Mouse (Mus musculus) thymus, postnatal 36 days (tissue): ENCODE data around the gene Edf1.

Experiments
- DNase-seq, 2 experiments: peaks; one replicate each; pipeline ENCODE4 v3.0.0; 2022; ENCODE audit warnings: mixed read lengths in 2 of 2

The Edf1 gene

DNA sequence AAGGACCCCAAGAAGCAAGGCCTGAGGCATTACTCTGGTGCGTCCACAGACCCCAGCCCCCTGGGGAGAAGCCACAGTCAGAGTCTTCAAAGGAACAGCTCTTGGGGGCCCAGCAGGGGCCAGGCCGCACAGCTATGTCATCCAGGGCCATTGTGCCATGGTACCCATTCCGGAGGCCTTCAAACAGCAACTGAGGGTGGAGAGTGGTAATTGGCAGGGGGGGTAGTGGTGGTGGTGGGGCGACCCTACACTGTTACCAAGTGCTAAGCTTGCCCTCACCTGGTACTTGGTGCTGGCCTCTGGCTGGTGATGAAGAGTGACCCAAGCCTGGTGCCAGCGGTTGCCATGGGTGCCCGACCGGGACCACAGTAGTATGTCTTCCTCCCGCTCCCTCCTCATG lies 8.1 kb downstream of the Edf1 start:
- no peak for DNase-seq

DNA sequence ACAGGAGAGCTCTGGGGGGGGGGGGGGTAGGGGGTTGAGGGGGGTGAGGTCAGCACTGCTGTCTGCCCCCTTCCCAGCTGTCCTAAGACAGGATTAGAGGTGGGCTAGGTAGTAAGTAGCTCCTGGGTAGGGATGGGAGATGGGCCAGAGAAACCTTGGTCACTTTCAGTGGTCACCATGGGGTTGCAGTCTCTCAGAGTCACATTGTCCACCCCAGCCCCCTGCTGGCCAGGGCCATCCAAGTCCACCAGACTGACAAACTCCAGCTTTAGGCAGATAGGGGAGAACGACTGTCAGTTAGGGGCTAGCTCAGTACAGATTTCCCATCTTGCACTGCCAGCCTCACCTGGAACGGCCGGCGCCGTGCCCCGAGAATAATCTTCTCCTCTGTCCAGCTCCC lies 8.9 kb downstream of the Edf1 start:
- no peak for DNase-seq

DNA sequence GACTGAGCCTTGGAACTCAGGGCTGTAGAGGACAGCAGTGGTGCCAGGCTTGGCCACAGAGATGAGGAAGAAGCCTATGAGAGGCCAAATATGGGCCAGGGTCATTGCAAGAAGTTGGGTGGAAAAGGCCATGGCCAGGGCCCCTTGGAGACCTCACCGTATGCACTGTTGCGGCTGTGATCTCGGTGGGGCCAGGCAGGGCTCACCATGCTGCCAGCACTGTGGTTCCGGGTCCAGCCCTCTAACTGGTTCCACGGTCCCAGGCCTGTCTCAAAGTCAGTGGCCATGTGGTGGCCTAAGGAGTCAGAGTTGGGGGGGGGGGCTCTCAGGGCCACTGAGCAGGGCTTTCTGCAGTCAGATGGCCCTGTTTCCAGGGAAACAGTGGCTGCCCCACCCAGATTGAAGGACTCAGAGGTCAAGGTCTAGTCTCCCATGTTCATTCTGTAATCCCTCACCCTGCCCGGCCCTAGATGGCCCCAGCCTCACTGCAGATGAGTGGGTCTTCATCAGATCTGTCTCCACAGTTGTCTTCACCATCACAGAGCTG lies 10.9 kb downstream of the Edf1 start:
- DNase-seq, result no peak

DNA sequence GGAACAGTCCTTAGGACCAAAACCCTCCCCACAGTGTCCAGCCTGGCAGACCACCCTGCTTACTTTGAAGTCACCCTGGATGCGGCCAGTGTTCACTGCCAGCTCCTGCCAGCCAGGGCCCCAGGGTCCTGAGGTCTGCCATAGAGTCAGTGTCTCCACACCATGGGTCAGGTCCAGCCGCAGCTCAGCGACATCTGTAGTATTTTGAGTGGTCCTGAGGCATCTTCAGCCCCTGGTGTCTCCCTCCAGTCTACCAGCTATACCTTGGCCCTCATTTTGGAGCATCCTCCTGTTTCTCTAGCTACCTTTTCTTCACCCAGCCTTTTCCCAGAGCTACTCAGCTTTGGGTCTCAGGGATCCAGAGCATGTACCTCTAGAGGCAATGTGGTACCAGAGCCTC lies 11.7 kb downstream of the Edf1 start:
- DNase-seq, result no peak

DNA sequence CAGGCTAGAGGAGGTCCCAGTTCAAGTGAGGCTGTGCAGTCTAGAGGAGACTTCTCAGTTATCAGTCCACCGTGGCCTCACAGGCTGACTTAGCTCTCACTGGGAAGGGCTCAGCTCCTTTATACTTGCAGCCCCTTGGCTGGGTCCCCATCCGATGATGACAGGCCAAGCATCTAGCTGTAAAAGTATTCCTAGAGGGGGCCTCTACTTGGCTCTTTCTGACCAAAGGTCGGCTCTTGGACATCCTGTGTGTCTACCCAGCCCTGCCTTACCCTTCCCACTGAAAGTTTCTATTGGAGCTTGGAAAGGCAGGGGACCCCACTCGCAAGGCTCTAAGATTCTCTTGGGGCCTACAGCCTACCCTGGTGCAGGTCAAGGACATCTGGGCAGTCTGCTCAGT lies 13.6 kb downstream of the Edf1 start:
- DNase-seq, result no peak

DNA sequence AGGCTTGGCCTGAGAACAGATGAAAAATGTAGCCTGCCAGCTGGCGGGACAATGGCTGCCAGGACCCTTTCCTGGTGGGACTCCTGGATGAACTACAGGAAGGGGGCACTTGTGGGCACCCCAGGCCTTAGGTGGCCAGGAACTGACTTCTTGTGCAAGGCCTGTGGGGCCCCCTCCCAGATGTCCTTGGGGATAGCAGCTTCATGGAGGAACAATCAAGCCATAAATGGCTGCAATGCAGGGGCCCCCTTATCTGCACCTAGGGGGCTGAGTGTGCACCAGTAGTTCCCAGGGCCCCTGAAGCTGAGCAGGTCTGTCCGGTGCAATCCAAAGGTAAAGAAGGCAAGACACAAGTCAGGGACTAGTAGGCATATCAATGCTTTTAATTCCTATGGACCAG lies 15.4 kb downstream of the Edf1 start:
- no peak for DNase-seq

DNA sequence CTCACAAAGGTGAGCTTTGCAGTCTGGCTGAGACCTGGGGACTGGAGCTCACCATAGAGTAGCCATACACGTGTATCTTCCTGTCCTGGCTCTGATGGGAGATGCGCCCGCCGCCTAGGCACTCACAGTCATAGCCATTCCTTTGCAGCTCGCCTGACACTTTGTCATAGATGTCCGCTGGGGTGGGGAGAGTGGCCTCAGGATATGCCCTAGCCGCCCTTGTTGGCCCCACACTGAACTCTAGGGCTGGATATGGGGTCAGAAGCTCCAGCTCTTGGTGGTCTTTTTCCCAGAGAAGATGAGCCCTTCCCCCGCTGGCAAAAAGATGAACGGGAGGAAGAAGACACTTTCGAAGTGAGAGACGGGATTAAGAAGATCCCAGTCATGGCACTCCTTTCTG lies 16.5 kb downstream of the Edf1 start:
- peak in 1 of 2 experiments; percentile 39 for DNase-seq

DNA sequence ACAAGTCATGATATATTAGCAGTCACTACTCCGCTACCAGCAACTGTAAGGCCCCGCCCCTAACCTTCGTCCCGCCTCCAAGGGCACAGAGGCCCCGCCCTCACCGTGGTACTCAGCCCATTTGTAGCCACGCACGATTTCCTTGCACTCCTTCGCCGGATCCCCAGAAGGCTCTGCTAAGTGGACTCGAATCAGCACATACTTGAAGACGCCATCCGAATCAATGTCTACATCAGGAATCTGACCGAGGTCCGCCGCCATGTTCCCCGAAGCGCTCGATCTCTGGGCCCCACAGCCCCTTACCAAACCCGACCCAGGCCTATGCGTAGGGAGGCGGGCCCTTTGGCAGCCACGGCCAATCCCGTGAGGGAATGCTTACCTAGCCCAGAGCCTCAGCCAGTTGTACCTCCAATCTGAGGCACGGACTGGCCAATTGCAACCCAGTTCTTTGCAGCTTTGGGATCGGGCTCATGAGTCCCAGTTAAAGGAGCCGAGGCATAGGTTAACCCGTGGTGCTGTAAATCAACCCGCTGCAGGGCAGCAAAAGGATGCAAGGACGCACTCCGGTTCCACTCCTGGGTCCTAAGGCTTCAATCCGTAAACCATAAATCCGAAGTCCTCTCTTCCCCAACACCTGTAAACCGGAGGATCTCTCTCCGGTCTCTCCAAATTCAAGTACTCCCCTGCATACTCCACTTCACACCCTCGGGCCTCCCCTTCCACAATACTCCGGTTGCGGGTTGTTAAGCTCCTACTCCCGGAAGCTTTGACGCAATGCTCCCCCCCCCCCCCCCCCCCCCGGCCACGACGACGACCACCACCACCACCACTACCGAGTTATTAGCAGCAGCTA lies 17.2 kb downstream of the Edf1 start, which contains the start of the genes Mamdc4 and Phpt1:
Gene Mamdc4 (minus strand): TSS at position 267 of the 853 bp plus-strand sequence.
Gene Phpt1 (minus strand): TSS at position 646 of the 853 bp plus-strand sequence.
- peak; percentile 96 to 97 for DNase-seq

DNA sequence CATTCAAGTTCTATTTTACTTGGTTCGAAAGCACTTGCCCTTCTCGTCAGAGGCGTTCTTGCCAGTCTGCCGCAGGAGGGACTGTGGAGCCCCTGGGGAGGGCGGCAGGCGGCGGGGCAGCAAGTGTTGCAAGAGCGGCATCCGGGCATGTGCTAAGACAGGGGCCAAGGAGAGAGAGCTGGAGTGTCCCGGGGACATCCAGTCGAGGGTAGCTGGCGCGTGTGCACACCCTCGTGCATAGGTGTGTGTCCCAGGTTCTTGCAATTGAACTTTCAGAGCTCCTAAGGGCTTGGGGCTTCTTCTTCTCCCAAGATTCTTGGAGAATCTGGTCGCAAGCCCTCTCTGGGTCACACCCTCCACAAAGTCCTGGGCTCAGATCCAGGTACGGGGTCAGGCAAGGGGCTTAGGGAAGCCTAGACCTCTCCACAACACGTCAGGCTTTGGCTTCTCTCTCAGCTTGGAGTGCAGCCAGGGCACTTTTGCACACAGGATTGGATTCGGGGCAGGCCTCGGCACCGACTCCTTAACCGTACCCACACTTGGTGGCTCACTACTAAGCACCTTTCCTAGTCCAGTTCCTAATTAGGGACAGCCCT lies 17.9 kb downstream of the Edf1 start:
- DNase-seq, result peak; percentile 62 to 70

DNA sequence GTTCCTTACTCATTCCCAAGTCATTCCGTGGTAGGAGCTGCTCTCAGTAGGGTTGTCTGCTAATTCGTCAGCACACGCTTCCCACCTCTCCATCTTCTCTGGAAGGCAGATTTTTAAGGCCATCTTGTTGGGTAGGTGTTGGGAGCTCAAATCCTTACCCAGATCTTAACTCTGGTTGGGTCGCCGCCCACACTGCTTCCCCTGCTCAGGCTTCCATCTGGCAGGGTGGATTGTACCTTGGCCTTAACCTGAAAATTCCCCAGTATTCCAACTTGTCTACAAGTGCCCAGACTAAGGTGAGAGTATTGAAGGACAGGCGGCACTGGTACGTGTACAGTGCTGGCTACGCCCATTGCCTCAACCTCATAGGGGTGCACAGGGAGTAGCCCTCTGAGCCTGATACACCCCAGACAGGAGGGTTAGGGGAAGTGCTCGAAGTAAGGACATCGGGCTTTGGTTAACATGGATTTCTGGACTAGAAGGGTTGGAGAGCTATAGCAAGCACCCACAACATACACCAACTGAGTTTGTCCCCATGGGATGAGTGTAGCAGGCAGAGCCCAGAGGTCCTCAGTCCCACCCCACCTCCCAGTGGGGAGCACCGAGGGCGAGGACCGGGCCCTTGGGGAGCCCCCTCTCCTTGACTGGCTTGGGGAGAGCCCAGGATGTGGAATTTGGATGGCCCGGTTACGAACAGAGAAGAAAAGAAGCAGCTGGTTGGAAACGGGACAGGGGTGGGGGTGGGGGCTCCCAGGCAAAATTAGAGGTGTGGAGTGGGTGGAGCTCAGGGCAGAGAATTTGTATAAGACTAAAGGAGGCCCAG lies 18.6 kb downstream of the Edf1 start:
- DNase-seq, result no peak

DNA sequence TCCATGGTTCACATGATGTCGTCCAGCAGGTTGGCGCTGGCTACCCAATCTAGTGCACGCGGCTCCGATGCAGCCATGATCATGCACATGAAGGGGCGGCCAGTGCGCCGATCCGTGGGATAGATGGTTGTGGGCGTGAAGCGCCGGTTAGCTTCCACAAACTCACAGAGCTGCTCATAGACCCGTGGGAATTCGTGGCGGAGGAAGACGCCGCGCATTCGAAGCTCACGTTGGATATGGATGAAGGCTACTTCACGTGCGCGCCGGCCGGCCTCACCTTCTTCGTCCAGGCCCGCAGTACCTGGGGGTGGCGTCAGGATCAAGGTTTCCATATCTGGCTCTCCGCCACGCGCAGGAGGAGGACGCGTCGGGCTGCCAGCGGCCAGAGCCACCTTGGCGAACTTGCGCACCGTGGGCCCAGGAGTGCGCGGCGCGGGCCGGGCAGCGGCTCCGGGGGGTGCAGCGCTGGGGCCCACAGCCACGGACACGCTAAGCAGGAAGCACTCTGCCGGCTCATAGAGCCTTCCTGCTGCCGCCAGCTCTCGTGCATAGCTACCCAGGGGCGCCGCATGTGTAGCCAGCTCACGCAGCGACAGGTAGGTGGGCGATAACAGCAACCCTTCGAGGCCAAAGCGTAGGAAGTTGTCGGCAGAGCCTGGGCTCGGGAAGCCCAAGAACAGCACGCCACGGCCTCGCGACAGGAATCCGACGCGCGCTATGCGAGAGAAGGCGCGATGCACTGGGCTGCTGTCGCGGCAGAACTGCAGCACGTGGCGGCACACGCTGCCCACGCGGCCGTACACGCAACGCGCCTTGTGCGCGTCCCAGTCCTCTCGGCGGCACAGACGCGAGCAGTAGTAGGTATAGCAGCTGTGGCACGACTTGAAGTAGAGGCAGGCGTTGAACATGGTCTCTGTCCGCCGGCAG lies 19.6 kb downstream of the Edf1 start:
- DNase-seq, result peak in 1 of 2 experiments; percentile 25

DNA sequence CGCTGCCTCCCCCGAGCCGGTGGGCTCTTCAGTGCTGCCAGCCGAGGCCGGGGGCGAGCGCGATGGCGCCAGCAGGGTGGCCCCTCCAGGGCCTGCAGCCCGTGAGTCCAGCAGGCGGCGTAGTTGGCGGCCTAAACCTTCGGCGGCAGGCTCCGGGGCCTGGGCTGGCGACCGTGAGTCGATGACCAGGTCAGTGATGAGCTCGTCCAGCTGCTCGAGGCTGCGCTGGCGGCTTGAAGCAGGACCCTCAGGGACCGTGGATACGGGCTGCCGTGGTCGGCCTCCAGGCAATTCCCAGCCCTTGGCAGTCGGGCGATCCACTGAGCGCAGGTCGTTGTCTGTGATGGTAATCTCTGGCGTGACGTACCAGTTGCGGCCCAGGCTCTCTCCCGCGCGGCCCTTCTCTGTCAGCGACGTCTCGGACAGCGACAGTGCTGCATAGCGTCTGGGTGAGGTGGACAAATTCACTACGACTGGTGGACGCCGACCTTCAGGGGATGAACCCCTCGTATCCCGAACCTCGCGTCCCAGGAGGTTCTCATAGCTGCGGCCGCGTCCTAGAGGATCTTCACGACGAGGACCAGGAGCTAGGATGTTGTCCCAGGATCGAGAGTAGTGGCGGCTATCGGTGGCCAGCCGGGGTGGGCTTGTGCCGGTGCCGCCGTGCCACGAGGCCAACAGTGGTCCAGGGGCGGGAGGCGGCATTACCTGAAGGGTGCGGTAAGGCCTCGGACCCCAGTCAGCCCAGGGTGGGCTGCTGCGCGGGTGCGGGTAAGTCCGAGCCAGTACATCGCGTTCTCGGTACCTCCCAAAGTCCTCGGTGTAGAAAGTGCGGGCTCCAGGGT lies 20.5 kb downstream of the Edf1 start:
- DNase-seq, result peak in 1 of 2 experiments; percentile 29

DNA sequence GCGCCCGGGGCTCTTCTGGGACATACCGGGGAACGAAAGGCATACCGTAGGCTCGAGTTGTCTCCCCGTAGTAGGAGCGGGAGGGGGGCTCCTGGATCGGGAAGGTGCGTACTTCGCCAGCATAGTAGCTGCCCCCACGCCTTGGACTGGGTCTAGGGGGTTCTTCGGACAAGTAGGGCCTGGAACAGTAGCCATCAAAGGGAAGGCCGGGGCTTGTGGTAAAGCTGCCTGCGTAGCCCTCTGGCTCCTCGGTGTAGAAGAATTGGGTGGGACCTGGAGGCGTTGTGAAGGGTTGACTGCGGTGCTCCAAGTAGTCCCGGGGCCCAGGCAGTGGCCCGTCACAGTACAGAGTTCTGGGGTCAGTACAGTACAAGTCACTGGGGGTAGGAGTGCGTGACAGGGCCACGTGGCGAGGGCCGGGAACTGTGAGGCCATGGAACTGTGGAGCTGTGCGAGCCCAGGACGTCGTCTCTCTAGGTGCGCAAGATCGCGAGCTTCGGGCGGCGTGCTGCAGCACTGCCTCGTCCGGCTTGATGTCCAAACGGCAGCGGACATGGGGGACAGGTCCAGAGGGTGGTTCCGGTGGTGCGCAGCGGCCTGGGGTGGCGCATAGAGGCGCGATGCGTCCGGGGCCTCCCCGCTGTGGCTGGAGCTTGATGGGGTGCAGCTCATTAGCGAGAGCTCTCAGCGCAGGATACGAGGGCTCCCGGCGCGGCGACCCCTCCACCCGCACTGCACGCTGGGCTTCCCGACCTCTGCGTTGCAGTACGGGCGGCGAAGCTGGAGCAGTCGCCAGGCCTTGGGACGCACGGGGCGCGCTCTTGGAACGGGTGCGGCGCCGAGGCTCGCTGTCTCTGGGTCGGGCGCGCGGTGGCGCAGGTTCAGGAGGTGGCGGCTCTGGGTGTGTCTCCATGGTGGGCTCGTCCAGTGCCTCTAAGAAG lies 21.4 kb downstream of the Edf1 start:
- peak in 1 of 2 experiments; percentile 28 for DNase-seq

DNA sequence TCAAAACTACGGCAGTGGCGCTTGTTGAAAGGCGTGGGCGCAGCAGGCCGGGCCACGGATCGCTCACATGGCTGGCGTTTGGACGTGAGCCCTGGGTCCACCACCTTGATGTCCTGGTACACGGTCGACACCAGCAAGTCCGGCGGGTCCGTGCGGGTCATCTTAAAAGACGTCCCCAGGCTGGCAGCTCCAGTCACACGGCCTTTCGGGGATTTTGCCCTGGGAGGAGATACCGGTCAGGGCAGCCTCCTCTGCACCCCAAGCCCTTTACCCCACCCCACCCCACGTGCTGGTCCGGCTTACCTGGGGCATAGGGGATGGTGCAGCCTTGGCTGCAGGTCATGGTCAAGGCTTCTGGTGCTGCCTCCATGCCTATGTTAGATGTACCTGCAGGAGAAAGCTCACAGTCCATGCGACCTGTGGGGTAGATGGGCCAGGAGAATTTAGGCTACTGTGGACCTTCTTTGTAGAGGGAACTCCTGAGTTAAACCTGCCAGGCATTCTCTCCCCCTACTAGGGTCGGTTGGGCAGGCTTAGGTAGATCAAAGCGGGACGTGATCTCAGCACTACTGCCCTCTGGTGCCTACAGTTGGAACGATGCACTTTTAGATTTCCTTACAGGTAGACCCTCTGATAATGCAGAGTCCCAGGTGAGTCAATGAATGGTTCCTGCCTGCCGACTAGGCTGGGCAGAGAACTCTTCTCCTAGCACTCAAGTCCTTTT lies 22.3 kb downstream of the Edf1 start:
- peak; percentile 65 to 69 for DNase-seq

DNA sequence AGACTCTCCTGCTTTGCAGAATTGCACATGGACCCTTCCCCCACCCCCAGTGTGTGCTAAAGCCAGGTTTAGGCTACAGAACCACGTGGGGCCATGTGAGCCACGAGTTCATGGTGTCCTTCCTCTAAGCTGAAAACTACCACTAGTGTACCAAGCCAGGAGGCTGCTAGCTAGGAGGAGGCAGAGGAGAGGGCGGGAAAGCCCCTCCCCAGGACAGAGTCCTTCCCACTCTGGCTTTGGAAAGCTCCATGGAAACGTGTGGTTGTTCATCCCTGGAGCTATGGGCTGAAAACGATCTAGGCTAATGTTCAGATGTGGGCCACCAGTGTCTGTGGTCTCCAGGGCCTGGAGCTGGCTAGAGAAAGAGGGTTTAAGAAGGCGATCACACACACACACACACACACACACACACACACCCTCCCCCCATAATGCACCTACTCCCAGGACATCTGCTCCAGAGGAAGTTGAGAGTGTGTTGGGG lies 23.0 kb downstream of the Edf1 start:
- DNase-seq, result no peak

DNA sequence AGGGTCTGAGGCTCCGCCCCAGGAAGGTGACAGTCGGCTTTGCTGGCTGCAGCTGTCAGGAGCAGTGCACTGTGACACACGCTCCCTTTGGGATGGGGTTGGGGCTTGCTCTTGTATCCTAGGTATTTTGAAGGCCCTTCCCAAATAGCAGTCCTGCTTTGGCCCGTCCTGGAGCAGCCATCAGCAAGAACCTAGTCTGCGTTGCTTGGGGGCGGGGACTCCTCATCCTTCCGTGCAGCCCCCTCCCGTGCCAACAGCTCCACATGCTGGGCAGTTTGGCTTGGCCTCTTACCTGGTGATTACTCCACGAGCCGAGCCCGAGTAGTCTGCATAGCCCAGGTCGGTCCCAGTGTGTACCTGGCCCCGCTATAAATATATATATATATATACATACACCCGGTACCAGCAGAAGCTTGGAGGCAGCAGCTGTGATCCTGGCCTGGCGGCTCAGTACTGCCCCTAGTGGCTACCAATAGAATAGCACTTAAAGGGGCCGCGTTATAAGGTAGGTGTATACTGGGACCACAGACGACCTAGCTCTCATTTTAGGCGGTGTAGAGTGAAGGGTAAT lies 23.7 kb downstream of the Edf1 start, which contains the start of gene Ajm1:
Gene Ajm1 (minus strand): TSS at position 464 of the 571 bp plus-strand sequence.
- DNase-seq, result peak; percentile 61 to 72

DNA sequence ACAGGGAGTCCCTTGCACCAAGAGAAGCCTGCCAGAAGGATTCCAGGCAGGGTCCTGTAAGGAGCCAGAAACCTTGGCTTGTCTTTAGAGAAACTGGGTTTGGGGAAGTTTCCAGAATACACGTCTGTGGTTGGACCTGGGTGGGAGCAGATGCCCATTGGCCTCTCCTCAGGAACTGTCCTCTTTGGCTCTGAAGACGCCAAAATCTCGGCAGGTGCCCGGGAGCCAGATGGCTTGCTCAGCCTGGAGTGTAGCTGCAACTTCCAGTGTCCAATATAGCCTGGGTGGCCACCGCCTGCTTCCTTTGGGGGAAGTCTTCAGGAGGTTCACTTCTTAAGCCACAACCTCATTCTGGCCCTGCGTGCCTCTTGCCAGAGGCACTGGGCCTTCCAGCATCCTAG lies 24.3 kb downstream of the Edf1 start:
- no peak for DNase-seq

DNA sequence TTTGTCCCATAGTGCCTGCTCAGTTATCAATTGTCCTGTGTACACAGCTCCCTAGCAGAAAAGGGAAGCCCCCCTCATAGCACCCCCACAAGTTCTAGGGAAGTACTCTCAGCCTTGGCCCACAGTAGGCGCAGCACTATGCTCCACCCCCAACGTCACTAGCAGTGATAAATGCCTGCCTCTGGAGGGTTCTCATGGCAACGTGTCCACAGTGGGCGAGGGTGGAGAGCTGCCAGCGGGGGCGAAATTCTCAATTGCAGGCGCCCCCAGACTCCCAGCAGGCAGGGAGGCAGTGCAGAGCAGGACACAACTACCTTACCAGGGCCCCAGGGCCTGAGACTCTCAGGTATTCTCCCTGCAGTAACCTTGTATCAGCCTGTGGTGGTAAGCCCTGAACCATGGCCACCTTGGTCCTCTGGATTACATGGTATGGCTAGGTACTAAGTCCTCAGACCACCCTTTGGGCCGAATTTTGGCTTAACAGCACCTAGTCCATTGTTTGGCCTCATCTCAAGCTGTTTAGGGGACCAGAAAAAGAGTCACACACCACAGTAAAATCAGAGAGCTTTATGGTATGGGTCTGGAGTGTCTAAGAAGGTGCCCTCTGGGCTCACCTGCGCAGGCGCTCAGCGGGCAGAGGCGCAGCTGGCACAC lies 24.9 kb downstream of the Edf1 start:
- no peak for DNase-seq
